In genomic region chr7:86342881-86343565, GRCm38 (mm10) we compare ENCODE assay signal across 20 mouse cellular contexts. TPM values are rescaled to one million over a fixed set of nuclear protein-coding genes. Genes with fewer than 3 reads are reported as not detected.
"Had no signal": no experiment of that assay in that cellular context is flagged by ENCODE, and none has a peak within 500 bp of the region (broad histone marks: within the 10 kb centered on the region; RNA-seq: fewer than 3 reads in every experiment).

No protein-coding gene starts in this region.

- H3K4me3 ChIP-seq: midbrain, embryonic 10.5 days; midbrain, embryonic 12.5 days; neural tube, embryonic 12.5 days had no signal

- H3K9ac ChIP-seq: lung, embryonic 14.5 days; midbrain, embryonic 12.5 days; neural tube, embryonic 12.5 days had no signal

- H3K27me3 ChIP-seq: midbrain, embryonic 12.5 days; neural tube, embryonic 12.5 days had no signal

- H3K27ac ChIP-seq: midbrain, embryonic 10.5 days; midbrain, embryonic 12.5 days; neural tube, embryonic 12.5 days had no signal

- H3K36me3 ChIP-seq: midbrain, embryonic 10.5 days; midbrain, embryonic 12.5 days; neural tube, embryonic 12.5 days had no signal

- H3K9me3 ChIP-seq: midbrain, embryonic 10.5 days; midbrain, embryonic 12.5 days; neural tube, embryonic 12.5 days had no signal

- H3K4me2 ChIP-seq: lung, embryonic 14.5 days; midbrain, embryonic 12.5 days; neural tube, embryonic 12.5 days had no signal

- H3K4me1 ChIP-seq: midbrain, embryonic 10.5 days; midbrain, embryonic 12.5 days; neural tube, embryonic 12.5 days had no signal

- DNase-seq: lung, adult 18-20 months; lung, embryonic 14.5 days; lung, postnatal 10 days; lung, postnatal 4 days; midbrain, embryonic 14.5 days; right cerebral cortex, postnatal 14 days; spleen, adult 18-20 months; thymus, adult 18-20 months; thymus, postnatal 14 days; thymus, postnatal 36 days had no signal

RNA-seq across cellular contexts. Expression of gene Olfr307, which starts 5.6 kb away (rescaled TPM):
- polyA plus RNA-seq: lung, embryonic 14.5 days; lung, embryonic 16.5 days; midbrain, embryonic 10.5 days; midbrain, embryonic 12.5 days; midbrain, embryonic 14.5 days; midbrain, postnatal 0 days; neural tube, embryonic 12.5 days; neural tube, embryonic 14.5 days; small intestine, adult 2 months; stomach, embryonic 14.5 days; stomach, embryonic 16.5 days; thymus, postnatal 0 days had no signal

RNA-seq across cellular contexts. Expression of gene Olfr308, which starts 17.6 kb away (rescaled TPM):
- polyA plus RNA-seq: lung, embryonic 14.5 days; lung, embryonic 16.5 days; midbrain, embryonic 10.5 days; midbrain, embryonic 12.5 days; midbrain, embryonic 14.5 days; midbrain, postnatal 0 days; neural tube, embryonic 12.5 days; neural tube, embryonic 14.5 days; small intestine, adult 2 months; stomach, embryonic 14.5 days; stomach, embryonic 16.5 days; thymus, postnatal 0 days had no signal

RNA-seq across cellular contexts. Expression of gene Olfr305, which starts 23.7 kb away (rescaled TPM):
- polyA plus RNA-seq: lung, embryonic 14.5 days; lung, embryonic 16.5 days; midbrain, embryonic 10.5 days; midbrain, embryonic 12.5 days; midbrain, embryonic 14.5 days; midbrain, postnatal 0 days; neural tube, embryonic 12.5 days; neural tube, embryonic 14.5 days; small intestine, adult 2 months; stomach, embryonic 14.5 days; stomach, embryonic 16.5 days; thymus, postnatal 0 days had no signal

RNA-seq across cellular contexts. Expression of gene Olfr309, which starts 29.5 kb away (rescaled TPM):
- polyA plus RNA-seq: lung, embryonic 14.5 days; lung, embryonic 16.5 days; midbrain, embryonic 10.5 days; midbrain, embryonic 12.5 days; midbrain, embryonic 14.5 days; midbrain, postnatal 0 days; neural tube, embryonic 12.5 days; neural tube, embryonic 14.5 days; small intestine, adult 2 months; stomach, embryonic 14.5 days; stomach, embryonic 16.5 days; thymus, postnatal 0 days had no signal

RNA-seq across cellular contexts. Expression of gene Olfr304, which starts 43.4 kb away (rescaled TPM):
- polyA plus RNA-seq: lung, embryonic 14.5 days; lung, embryonic 16.5 days; midbrain, embryonic 10.5 days; midbrain, embryonic 12.5 days; midbrain, embryonic 14.5 days; midbrain, postnatal 0 days; neural tube, embryonic 12.5 days; neural tube, embryonic 14.5 days; small intestine, adult 2 months; stomach, embryonic 14.5 days; stomach, embryonic 16.5 days; thymus, postnatal 0 days had no signal
